Mouse (Mus musculus): ENCODE measurements around the gene Usp19. TPM values are rescaled to one million over a fixed set of nuclear protein-coding genes. Genes with fewer than 3 reads are reported as not detected.
A peak's percentile ranks its signal among the peaks of the same experiment; 100 is the strongest.

Gene Usp19
- total and polyA plus RNA-seq, 2 experiments from 2014 or later: 38.2 to 136 TPM

- TF ChIP-seq CTCF (IDR thresholded peaks at IDR 0.05; ENCODE audit: low read depth) (no peak), EP300 (IDR thresholded peaks at IDR 0.05; ENCODE audit: low read depth) (0 out of 2 replicates have a peak, but pooled peaks have one; percentile 12)
- DNase-seq (ENCODE audit: low spot score): peak; percentile 49
- peak overlapping the region; percentile 90 for H3K9ac ChIP-seq (replicated peaks; ENCODE audit: low read depth, low read length)
- peak; percentile 70 for ATAC-seq (ENCODE audit: insufficient read depth, low read depth)
- H3K36me3 ChIP-seq (replicated peaks; ENCODE audit: control insufficient read depth, insufficient read depth, low read length): peaks cover 42% of the 10 kb centered on the region
- 0 out of 2 replicates have a peak, but pooled peaks cover 10% of the 10 kb centered on the region for H3K4me1 ChIP-seq (ENCODE audit: control insufficient read depth, insufficient read depth)
- WGBS: under 1% methylated on average over 52 of the region's 95 CpGs
- H3K27ac ChIP-seq (ENCODE audit: low read depth): peak overlapping the region; percentile 98
- H3K27me3 ChIP-seq (ENCODE audit: control insufficient read depth, insufficient read depth, low read length): no peaks in the 10 kb centered on the region
- peak overlapping the region; percentile 91 for H3K4me3 ChIP-seq (ENCODE audit: low read depth, low read length)
- H3K4me2 ChIP-seq (ENCODE audit: low read depth, low read length): peak overlapping the region; percentile 66
- no peaks in the 10 kb centered on the region for H3K9me3 ChIP-seq (replicated peaks; ENCODE audit: control insufficient read depth, low read length)
Measured at GRCm38 (mm10) chr9:108517253-108517930, 27.0 kb downstream of the Usp19 start.

GRCm38 (mm10) chr9:108517931-108518332, 27.5 kb downstream of the Usp19 start:
- DNase-seq (ENCODE audit: low spot score) (peak; percentile 75), ATAC-seq (ENCODE audit: insufficient read depth, low read depth) (peak; percentile 25; the same call in 1 of the 2 replicates)
- Histone ChIP-seq H3K27me3 (ENCODE audit: control insufficient read depth, insufficient read depth, low read length) (no peaks in the 10 kb centered on the region), H3K4me3 (ENCODE audit: low read depth, low read length) (peak overlapping the region; percentile 91), H3K9me3 (replicated peaks; ENCODE audit: control insufficient read depth, low read length) (no peaks in the 10 kb centered on the region), H3K36me3 (replicated peaks; ENCODE audit: control insufficient read depth, insufficient read depth, low read length) (peaks cover 37% of the 10 kb centered on the region), H3K9ac (replicated peaks; ENCODE audit: low read depth, low read length) (peak overlapping the region; percentile 90), H3K4me2 (ENCODE audit: low read depth, low read length) (peak overlapping the region; percentile 66), H3K27ac (ENCODE audit: low read depth) (peak overlapping the region; percentile 98), H3K4me1 (ENCODE audit: control insufficient read depth, insufficient read depth) (0 out of 2 replicates have a peak, but pooled peaks cover 10% of the 10 kb centered on the region)
- TF ChIP-seq CTCF (IDR thresholded peaks at IDR 0.05; ENCODE audit: low read depth): no peak
- TF ChIP-seq EP300 (IDR thresholded peaks at IDR 0.05; ENCODE audit: low read depth): no peak
- 0% methylated on average over 13 of the region's 13 CpGs for WGBS

GRCm38 (mm10) chr9:108521604-108522003, 31.2 kb downstream of the Usp19 start:
- WGBS: 66% methylated on average over 2 of the region's 2 CpGs
- ATAC-seq (ENCODE audit: insufficient read depth, low read depth) (no peak), DNase-seq (ENCODE audit: low spot score) (no peak)
- H3K36me3 ChIP-seq (replicated peaks; ENCODE audit: control insufficient read depth, insufficient read depth, low read length): peaks cover 13% of the 10 kb centered on the region; the same call in 1 of the 2 replicates
- no peak overlapping the region for H3K4me2 ChIP-seq (ENCODE audit: low read depth, low read length)
- no peak overlapping the region for H3K4me3 ChIP-seq (ENCODE audit: low read depth, low read length)
- H3K27ac ChIP-seq (ENCODE audit: low read depth): no peak overlapping the region
- TF ChIP-seq EP300 (IDR thresholded peaks at IDR 0.05; ENCODE audit: low read depth) (no peak), CTCF (IDR thresholded peaks at IDR 0.05; ENCODE audit: low read depth) (no peak)
- H3K4me1 ChIP-seq (ENCODE audit: control insufficient read depth, insufficient read depth): peaks cover 15% of the 10 kb centered on the region; the same call in 1 of the 2 replicates
- H3K9me3 ChIP-seq (replicated peaks; ENCODE audit: control insufficient read depth, low read length): no peaks in the 10 kb centered on the region
- no peaks in the 10 kb centered on the region for H3K27me3 ChIP-seq (ENCODE audit: control insufficient read depth, insufficient read depth, low read length)
- H3K9ac ChIP-seq (replicated peaks; ENCODE audit: low read depth, low read length): no peak overlapping the region

- WGBS: 95% methylated on average over 4 of the region's 4 CpGs
- Histone ChIP-seq H3K4me1 (ENCODE audit: control insufficient read depth, insufficient read depth) (peaks cover 15% of the 10 kb centered on the region; the same call in 1 of the 2 replicates), H3K4me3 (ENCODE audit: low read depth, low read length) (no peak overlapping the region), H3K36me3 (replicated peaks; ENCODE audit: control insufficient read depth, insufficient read depth, low read length) (peaks cover 16% of the 10 kb centered on the region), H3K27ac (ENCODE audit: low read depth) (no peak overlapping the region), H3K27me3 (ENCODE audit: control insufficient read depth, insufficient read depth, low read length) (no peaks in the 10 kb centered on the region), H3K9ac (replicated peaks; ENCODE audit: low read depth, low read length) (no peak overlapping the region), H3K9me3 (replicated peaks; ENCODE audit: control insufficient read depth, low read length) (no peaks in the 10 kb centered on the region), H3K4me2 (ENCODE audit: low read depth, low read length) (no peak overlapping the region)
- DNase-seq (ENCODE audit: low spot score): no peak
- ATAC-seq (ENCODE audit: insufficient read depth, low read depth): no peak
- TF ChIP-seq CTCF (IDR thresholded peaks at IDR 0.05; ENCODE audit: low read depth) (no peak), EP300 (IDR thresholded peaks at IDR 0.05; ENCODE audit: low read depth) (no peak)
Measured at GRCm38 (mm10) chr9:108523341-108523740, 32.9 kb downstream of the Usp19 start.

GRCm38 (mm10) chr9:108525400-108525799, 35.0 kb downstream of the Usp19 start:
- no peaks in the 10 kb centered on the region for H3K27me3 ChIP-seq (ENCODE audit: control insufficient read depth, insufficient read depth, low read length)
- no peak overlapping the region for H3K4me2 ChIP-seq (ENCODE audit: low read depth, low read length)
- H3K9me3 ChIP-seq (replicated peaks; ENCODE audit: control insufficient read depth, low read length): no peaks in the 10 kb centered on the region
- peaks cover 12% of the 10 kb centered on the region; the same call in 1 of the 2 replicates for H3K4me1 ChIP-seq (ENCODE audit: control insufficient read depth, insufficient read depth)
- DNase-seq (ENCODE audit: low spot score) (no peak), ATAC-seq (ENCODE audit: insufficient read depth, low read depth) (no peak)
- no peak overlapping the region for H3K4me3 ChIP-seq (ENCODE audit: low read depth, low read length)
- H3K27ac ChIP-seq (ENCODE audit: low read depth): no peak overlapping the region
- no peak overlapping the region for H3K9ac ChIP-seq (replicated peaks; ENCODE audit: low read depth, low read length)
- no peak for TF ChIP-seq EP300 (IDR thresholded peaks at IDR 0.05; ENCODE audit: low read depth)
- no peak for TF ChIP-seq CTCF (IDR thresholded peaks at IDR 0.05; ENCODE audit: low read depth)
- peaks cover 28% of the 10 kb centered on the region for H3K36me3 ChIP-seq (replicated peaks; ENCODE audit: control insufficient read depth, insufficient read depth, low read length)
- 57% methylated on average over 3 of the region's 3 CpGs for WGBS

Measured in heart, postnatal 0 days (tissue).